Mouse (Mus musculus): ENCODE results near the gene Dio3.

- TF ChIP-seq CTCF (IDR thresholded peaks at IDR 0.05; ENCODE audit: insufficient read depth, low read depth, low read length) (no peak), POLR2A (IDR thresholded peaks at IDR 0.05; ENCODE audit: insufficient read depth, low read depth, low read length) (no peak)
Measured at GRCm38 (mm10) chr12:110319696-110320095, 40.8 kb downstream of the Dio3 start.
